Mouse (Mus musculus) macrophage (primary cell): Measurements from ENCODE around the gene Calb2. TPM values are rescaled to one million over a fixed set of nuclear protein-coding genes. Genes with fewer than 3 reads are reported as not detected.

Experiments used
- H3K27ac ChIP-seq: fragments of 350-480 bp; formaldehyde crosslinking; 2 replicates; pipeline ENCODE4 v1.9.0; 2021
- H3K36me3 ChIP-seq: fragments of 350-480 bp; formaldehyde crosslinking; 2 replicates; pipeline ENCODE4 v1.9.0; 2021; ENCODE audit errors: inconsistent target
- H3K4me3 ChIP-seq: fragments of 350-480 bp; formaldehyde crosslinking; 2 replicates; pipeline ENCODE4 v1.9.0; 2021; ENCODE audit errors: inconsistent target
- H3K79me2 ChIP-seq: fragments of 350-480 bp; formaldehyde crosslinking; 2 replicates; pipeline ENCODE4 v1.9.0; 2021; ENCODE audit errors: inconsistent target
- WGBS: methylation state at CpG from one replicate; pipeline ENCODE4 v1.1.7; 2026; ENCODE audit warnings: inconsistent platforms; ENCODE audit not compliant: missing documents; 5-methylcytosine and 5-hydroxymethylcytosine counted together
- polyA plus RNA-seq: library from polyadenylated mRNA; stranded (reverse); fragments of 250-400 nt; gene quantifications from 3 replicates; pipeline ENCODE4 v1.2.4, GENCODE M21; 2018; ENCODE audit warnings: inconsistent platforms
- total RNA-seq, 78 experiments: library from RNA; depleted of rRNA; stranded (reverse); fragments of 250-400 nt; gene quantifications; 1 replicate in 9 of 78; 2 replicates in 24 of 78; 3 replicates in 43 of 78; 4 replicates in 2 of 78; pipeline ENCODE4 v1.2.4; 2018; ENCODE audit warnings: inconsistent platforms in 56 of 78

Gene Calb2
- not detected for total RNA-seq (2018; cell fraction: chromatin; rRNA removed)
- not detected for total RNA-seq (2018; cell fraction: cytosol; rRNA removed)
- total RNA-seq (2018; cell fraction: nucleus; rRNA removed): not detected
- not detected in 3 replicates for polyA plus RNA-seq

DNA sequence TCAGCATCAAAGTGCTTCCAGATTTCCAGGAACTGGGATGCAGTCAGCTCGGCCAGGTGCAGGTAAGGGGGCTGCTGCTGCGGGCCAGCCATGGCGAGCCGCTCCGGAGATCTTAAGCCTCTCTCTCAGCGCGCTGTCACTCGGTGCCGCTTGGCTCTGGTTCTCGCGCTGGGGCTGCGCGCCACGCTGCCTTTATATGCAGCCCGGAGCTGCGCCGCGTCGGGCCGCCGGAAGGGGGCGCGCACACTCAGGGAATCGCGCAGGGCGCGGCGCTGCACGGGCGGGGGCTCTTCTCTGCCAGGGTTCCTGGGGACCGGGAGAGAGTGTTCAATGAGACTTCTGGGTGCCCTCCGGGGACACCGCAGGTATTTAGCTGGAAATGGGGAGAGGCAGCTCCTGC lies at the start of gene Calb2:
Gene Calb2 (minus strand): TSS at position 165 of the 400 bp plus-strand sequence.
- Histone ChIP-seq H3K36me3 (no peaks in the 10 kb centered on the region), H3K27ac (no peak within 1 kb of the TSS), H3K4me3 (no peak within 1 kb of the TSS), H3K79me2 (no peaks in the 10 kb centered on the region)
- WGBS: 12% methylated on average over 33 of the region's 33 CpGs

DNA sequence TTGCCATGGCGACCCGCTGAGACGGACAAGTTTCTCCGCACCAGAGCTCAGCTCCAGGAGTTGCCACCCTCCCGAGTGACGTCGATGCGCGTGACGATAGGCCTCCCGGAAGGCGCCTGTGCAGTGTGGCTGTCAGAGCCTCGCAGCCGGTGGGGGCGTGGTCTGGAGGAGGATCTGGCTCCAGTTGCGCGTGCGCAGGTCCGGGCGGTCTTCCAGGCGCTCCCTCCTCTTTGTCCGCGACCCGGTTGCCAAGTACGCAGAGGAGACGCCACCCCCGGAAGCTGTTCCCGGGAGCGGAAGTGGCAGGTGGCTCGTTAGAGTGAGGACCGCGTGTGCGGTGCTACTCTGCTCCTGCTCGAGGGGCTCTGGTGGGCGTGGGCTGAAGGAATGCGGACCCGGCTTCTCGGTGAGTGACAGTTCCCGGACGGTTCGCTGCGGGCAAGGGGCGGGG lies 49.7 kb upstream of the Calb2 start:
- WGBS: under 1% methylated on average over 43 of the region's 43 CpGs
- peak overlapping the region; percentile 80 for H3K4me3 ChIP-seq
- H3K79me2 ChIP-seq: peaks cover 34% of the 10 kb centered on the region
- H3K27ac ChIP-seq: peak overlapping the region; percentile 17; the same call in 1 of the 2 replicates
- H3K36me3 ChIP-seq: peaks cover 23% of the 10 kb centered on the region

DNA sequence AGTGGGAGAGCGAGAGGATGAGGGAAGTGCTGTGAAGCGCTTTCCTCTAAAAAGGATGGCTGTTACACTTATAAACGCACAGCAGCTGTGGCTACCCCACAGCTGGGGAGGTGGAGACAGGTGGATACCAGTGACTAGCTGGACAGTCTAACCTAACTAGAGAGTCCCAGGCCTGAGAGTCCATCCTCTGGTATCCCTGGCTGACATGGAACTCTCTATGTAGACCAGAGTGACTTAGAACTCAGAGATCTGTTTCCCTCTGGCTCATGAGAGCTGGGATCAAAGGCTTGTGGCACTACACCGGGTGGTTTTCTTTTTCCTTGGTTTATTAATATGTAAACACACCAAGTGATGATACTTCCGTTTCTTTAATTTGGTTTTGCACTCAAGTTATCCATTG lies 49.2 kb upstream of the Calb2 start:
- Histone ChIP-seq H3K4me3 (peak overlapping the region; percentile 12; the same call in 1 of the 2 replicates), H3K79me2 (peaks cover 34% of the 10 kb centered on the region), H3K27ac (no peak overlapping the region), H3K36me3 (peaks cover 18% of the 10 kb centered on the region; the same call in 1 of the 2 replicates)
- WGBS: 50% methylated on average over 5 of the region's 5 CpGs

DNA sequence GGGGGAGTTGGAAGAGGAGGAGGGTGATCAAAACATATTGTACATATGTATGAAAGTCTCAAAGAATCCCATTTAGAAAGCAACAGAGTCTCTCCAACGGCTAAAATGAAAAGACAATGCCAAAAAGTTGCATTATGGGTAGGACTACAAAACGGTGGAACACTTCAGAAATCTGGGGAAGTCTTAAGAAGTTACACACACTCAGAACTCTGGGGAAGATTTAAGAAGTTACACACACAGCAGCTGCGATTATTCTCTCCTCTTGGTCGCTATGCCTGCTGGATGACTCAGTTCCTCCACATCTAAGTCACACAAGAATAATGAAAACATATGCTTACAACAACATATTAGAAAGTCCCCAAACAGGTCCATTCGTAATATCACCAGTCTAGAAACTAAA lies 48.2 kb upstream of the Calb2 start:
- Histone ChIP-seq H3K4me3 (no peak overlapping the region), H3K36me3 (peaks cover 9% of the 10 kb centered on the region; the same call in 1 of the 2 replicates), H3K27ac (no peak overlapping the region), H3K79me2 (peaks cover 34% of the 10 kb centered on the region)
- WGBS: 81% methylated on average over 5 of the region's 5 CpGs

DNA sequence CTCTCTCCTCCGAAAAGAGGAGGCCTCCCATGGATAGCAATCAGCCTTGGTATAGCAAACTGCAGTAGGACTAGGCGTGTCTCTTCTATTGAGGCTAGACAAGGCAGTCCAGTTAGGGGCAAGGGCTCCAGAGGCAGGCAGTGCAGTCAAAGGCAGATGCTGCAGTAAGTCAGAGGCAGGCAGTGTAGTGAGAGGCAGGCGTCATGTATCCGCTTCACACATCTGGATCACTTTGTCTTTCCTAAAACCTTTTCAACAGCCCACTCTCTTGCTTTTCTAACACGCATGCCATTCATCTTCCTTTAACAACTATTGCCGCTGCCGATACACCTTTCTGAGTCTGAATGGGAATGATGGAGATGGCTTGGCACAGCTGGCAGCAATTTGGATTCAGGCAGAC lies 47.4 kb upstream of the Calb2 start, which contains the start of gene Cmtr2:
Gene Cmtr2 (plus strand): TSS at position 301 of the 400 bp plus-strand sequence.
- H3K79me2 ChIP-seq: peaks cover 25% of the 10 kb centered on the region
- H3K36me3 ChIP-seq: no peaks in the 10 kb centered on the region; the same call in 1 of the 2 replicates
- WGBS: 90% methylated on average over 7 of the region's 7 CpGs
- H3K27ac ChIP-seq: no peak within 1 kb of the TSS
- no peak within 1 kb of the TSS for H3K4me3 ChIP-seq

DNA sequence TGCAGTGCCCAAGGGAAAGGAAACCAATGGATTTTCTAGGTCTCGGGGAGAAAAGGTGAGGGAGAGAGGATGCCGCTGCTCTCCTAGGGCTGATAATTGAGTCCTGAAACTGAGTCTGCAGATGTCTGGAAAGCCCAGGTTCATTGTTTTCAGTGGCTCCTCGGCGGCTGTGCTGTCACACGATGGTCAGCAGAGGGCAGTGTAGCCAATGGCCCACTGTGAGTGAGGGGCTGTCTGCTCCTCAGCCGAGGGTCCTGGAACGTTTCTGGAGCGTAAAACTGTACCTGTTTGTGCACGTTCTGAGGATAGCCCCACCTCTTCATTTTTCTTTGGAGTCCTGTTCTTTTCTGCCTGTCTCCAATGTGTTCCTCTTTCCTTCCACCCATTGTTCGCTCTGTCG lies 33.8 kb upstream of the Calb2 start:
- H3K79me2 ChIP-seq: no peaks in the 10 kb centered on the region
- 32% methylated on average over 11 of the region's 11 CpGs for WGBS

DNA sequence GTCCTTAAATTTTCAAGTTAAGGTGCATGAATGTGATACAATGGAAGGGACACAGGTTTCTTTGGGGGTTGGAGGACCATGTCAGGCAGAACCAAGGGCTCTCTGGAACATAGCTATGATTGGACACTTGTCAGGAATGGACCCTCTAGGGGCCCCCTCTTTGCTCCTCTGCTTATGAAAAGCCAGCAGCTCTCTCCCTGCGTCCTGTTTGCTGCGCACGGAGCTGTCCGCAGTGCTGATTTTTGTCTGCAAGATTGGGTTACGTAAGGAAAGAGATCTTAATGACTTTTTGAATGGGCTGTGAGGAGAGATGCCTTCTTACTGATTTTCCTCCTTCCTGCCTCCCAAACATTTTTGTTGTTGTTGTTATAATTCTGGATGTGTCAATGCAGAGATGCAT lies 28.7 kb upstream of the Calb2 start:
- Histone ChIP-seq H3K27ac (no peak overlapping the region), H3K36me3 (no peaks in the 10 kb centered on the region), H3K4me3 (no peak overlapping the region), H3K79me2 (no peaks in the 10 kb centered on the region)
- 5% methylated on average over 5 of the region's 5 CpGs for WGBS

More for the DNA sequence above, 33.8 kb upstream of the Calb2 start:
- no peaks in the 10 kb centered on the region for H3K36me3 ChIP-seq
- H3K4me3 ChIP-seq: no peak overlapping the region
- H3K27ac ChIP-seq: no peak overlapping the region

DNA sequence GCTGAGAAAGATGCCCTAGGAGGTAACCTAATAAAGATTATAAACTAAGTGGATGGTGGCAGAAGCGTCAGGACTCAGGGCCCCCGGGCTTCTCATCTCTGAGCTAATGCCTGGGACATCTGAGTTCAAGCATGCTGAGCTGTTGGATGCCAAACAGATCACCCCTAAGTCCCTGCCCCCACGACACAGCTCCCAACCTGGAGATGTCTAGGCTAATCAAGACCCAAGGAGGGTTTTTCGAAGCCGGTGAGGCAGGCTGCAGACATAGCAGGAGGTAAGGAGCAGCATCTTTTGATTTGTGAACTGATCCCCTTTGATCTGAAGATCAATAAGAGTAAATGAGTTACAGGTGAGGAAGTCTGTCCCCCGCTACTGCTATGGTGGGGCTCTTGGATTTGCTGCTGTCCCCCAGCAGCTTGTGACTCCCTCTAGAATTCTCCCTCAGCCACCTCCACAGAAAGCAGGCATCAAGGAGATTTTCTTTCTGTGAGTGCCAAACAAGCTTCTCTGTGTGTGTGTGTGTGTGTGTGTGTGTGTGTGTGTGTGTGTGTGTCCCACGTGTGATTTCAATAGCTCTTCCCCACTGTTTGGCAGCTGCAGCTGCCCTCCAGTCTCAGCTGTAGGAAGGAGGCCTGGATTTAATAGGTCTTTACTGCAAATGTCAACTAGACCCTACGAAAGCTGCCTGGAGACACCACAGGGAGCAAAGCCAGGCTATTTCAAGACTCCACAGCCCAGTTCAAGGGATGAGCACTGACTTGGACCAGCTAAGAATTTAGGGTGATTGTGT lies 21.1 kb upstream of the Calb2 start:
- Histone ChIP-seq H3K4me3 (no peak overlapping the region), H3K36me3 (no peaks in the 10 kb centered on the region), H3K27ac (no peak overlapping the region), H3K79me2 (no peaks in the 10 kb centered on the region)
- WGBS: 31% methylated on average over 8 of the region's 8 CpGs

DNA sequence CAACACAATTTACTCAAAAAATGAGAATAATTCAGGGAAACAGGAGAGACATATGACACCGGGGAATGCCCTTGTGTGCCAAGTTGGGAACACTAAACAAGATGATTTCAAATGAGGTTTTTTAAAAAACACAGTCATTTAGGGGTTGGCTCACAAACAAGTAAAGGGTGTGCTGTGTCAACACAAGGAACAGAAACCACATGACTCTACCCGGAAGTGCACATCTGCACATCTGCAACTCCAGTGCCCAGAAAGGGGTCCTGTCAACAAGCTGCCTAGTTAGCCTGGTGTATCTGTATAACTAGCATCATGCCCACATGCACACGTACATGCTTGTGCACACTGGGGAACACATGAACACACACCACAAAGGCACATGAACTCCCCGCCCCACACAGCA lies 17.5 kb upstream of the Calb2 start:
- no peaks in the 10 kb centered on the region for H3K36me3 ChIP-seq
- H3K79me2 ChIP-seq: no peaks in the 10 kb centered on the region
- no peak overlapping the region for H3K27ac ChIP-seq
- no peak overlapping the region for H3K4me3 ChIP-seq
- WGBS: 85% methylated on average over 4 of the region's 4 CpGs

DNA sequence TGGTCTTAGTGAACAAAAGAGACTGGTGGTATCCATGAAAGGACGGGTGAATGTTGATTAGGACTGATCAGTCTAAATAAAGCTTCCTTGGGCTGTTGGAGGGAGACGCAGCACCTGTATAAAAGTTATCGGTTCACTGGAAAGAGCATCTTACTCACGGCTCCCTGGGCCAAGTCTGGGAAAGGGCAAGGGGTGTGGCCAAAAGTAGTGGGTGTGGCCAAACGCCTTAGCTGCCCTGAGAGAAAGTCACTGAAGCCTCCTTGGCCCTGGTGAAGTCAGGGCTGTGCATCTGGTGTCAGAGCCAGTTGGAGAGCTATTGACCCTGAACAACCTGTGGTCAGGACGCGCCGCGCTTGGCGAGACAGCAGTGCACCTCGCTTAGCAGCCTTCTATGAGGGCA lies 15.7 kb upstream of the Calb2 start:
- Histone ChIP-seq H3K4me3 (no peak overlapping the region), H3K36me3 (no peaks in the 10 kb centered on the region), H3K27ac (no peak overlapping the region), H3K79me2 (no peaks in the 10 kb centered on the region)
- WGBS: 25% methylated on average over 11 of the region's 11 CpGs

DNA sequence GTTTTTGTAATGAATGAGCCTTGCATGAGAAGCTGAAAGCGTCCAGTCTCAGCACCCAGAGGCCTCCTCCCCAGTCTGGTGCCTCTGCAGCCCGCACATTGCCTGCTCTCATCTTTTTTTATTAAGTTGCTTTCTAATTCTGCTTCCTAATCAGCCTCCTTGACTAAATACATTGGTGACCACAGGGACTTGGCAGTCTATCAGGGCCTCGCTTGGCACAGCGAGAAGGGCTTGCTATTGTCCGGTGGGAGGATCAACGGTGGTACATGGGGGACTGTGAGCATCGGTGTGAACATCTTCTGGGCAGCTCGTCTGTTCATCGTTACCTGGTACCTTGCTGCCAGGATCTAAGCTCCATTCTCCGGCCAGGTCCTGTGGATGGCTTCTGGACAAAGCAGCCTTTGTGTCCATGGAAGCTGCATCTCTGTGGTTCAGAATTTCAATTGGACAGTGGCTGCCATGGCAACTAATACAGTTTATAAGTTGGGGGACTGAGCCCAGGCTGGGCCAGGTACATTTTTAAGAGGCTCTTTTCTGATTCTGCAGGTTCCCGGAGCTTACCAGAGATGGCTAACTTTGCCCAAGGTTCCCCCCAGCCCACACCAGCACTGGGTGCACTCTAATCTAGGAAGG lies 14.8 kb upstream of the Calb2 start:
- no peaks in the 10 kb centered on the region for H3K79me2 ChIP-seq
- no peaks in the 10 kb centered on the region for H3K36me3 ChIP-seq
- WGBS: 85% methylated on average over 11 of the region's 11 CpGs
- no peak overlapping the region for H3K4me3 ChIP-seq
- H3K27ac ChIP-seq: no peak overlapping the region

DNA sequence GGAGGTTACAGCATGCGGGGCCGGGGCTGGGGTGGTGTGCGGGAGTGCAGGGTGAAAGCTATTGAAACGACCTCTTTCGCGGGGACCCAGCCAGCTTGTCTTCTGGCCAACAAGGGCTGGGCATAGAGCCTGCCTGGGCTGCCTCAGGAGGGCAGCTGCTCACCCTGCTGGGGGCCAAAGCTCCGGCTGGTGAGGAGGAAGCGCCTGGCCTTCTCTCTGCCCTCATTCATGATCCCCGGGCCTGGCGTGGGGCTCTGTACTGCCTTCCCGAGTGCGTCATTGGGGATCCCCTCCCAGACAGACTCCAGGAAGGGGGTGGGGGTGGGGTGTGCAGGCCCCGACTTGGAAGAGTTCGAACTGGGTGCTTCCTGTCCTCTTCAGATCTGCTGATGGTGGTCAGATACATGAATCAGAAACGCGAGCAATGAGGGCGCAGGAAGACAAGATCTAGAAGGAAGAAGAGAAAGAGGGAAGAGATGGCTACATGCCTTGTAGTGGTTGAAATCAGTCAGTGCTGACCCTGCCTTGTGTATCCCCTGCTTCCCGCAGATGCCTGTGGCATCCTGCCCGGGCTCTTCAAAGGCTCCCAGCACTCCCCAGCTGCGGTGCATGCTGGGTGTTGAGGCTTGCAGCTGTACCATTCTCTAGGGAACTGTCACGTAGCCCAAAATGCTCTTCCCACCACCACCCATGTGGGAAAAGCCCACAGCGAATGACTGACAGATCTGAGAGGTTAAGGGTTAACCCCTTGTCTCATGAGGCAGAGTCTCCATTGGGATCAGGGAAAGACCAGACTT lies 9.5 kb upstream of the Calb2 start:
- no peak overlapping the region for H3K27ac ChIP-seq
- WGBS: 17% methylated on average over 22 of the region's 22 CpGs
- no peaks in the 10 kb centered on the region for H3K36me3 ChIP-seq
- no peak overlapping the region for H3K4me3 ChIP-seq
- no peaks in the 10 kb centered on the region for H3K79me2 ChIP-seq

DNA sequence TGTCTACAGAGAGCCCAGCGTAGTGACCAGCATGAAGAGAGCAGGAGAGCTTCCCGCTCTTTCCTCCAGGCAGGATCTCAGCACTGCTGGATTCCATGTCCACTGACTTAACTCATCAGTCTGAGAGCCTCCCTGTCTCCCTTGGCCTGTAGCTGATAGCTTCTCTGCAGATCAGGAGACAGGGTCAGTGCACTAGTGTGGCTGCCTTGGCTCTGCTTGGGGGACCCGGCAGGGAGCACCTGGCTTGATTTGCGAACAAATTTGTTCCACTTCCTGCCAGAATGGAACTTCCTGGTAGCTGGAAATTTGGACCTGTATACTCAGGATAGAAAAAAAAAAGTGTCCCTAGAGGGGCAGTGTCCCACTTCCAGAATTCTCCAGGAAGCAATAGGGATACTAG lies 6.8 kb upstream of the Calb2 start:
- Histone ChIP-seq H3K27ac (no peak overlapping the region), H3K4me3 (no peak overlapping the region), H3K79me2 (no peaks in the 10 kb centered on the region), H3K36me3 (no peaks in the 10 kb centered on the region)
- WGBS: 80% methylated on average over 4 of the region's 4 CpGs

DNA sequence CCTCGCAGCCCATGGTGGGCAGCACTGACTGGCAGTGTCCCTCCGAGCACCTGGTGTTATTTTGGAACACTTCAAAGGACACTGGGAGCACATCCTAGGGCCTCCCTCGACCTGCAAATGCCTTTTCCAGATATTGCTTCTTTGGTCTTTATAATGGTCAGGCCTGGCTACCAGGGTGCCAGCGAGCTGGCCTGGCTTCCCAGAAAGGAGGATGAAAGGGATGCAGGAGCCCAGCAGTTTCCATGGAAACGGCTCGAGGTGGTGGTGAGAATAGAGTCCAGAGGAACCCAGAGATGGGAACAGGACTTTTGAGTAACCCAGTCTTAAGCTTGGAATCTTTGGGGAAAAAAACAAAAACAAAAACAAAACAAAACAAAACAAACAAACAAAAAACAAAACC lies 4.2 kb upstream of the Calb2 start:
- Histone ChIP-seq H3K36me3 (no peaks in the 10 kb centered on the region), H3K4me3 (no peak overlapping the region), H3K27ac (no peak overlapping the region), H3K79me2 (no peaks in the 10 kb centered on the region)
- 57% methylated on average over 6 of the region's 6 CpGs for WGBS
